Mouse (Mus musculus): Measurements from ENCODE around the gene Hspa8. TPM values are rescaled to one million over a fixed set of nuclear protein-coding genes. Genes with fewer than 3 reads are reported as not detected.
A peak's percentile ranks its signal among the peaks of the same experiment; 100 is the strongest.

The Hspa8 gene
- polyA plus RNA-seq, 1 experiment from 2014 or later: 2,119 TPM

DNA sequence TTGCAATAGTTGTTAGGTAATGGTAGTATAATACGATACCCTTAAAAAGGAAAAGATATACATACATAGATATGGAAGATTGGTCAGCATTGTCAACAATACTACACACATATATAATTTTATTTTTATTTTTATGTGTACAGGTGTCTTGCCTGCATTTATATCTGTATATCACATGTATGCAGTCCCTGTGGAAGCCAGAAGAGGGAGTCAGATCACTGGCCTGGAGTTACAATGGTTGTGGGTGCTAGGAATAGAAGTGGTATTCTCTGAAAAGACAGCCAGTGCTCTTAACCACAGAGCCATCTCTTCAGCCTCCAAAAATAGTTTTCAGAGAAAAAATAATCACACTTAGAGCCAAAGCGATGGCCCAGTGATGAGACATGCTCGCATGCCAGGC is 35.9 kb downstream of the Hspa8 start:
- Histone ChIP-seq H3K27me3 (ENCODE audit: control insufficient read depth, insufficient read depth, low read length) (no peaks in the 10 kb centered on the region), H3K4me2 (replicated peaks; ENCODE audit: low read depth, low read length) (no peak overlapping the region), H3K4me1 (ENCODE audit: control insufficient read depth, insufficient read depth, low read length) (no peaks in the 10 kb centered on the region), H3K36me3 (ENCODE audit: control insufficient read depth, insufficient read depth, low read length) (no peaks in the 10 kb centered on the region), H3K27ac (ENCODE audit: low read length) (no peak overlapping the region), H3K9me3 (ENCODE audit: control insufficient read depth, low read depth, low read length) (no peaks in the 10 kb centered on the region), H3K9ac (replicated peaks; ENCODE audit: low read depth, low read length) (no peak overlapping the region), H3K4me3 (ENCODE audit: low read depth, low read length) (no peak overlapping the region)
- no peak for ATAC-seq (ENCODE audit: insufficient number of reproducible peaks, insufficient read depth, low FRiP score, low read depth)
- WGBS: 83% methylated on average over 3 of the region's 3 CpGs

DNA sequence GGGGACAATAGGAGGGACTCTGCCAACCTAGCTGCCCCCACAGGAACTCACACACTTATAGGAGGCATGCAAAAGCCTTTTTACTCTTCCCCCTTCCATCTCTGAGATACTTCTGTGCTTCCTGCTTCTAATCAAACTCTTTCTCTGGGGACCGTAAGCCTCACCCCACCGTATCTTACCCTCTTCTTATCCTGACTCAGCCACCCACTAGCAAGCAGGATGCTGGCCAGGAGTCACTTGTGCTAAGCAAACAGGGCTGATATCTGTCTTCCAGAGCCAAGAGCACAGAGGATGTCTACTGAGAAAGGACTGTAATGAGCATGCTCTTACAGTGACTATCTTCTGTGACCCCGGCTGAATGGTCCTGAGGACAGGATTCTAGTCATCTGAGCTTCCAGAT is 38.9 kb downstream of the Hspa8 start:
- no peaks in the 10 kb centered on the region for H3K36me3 ChIP-seq (ENCODE audit: control insufficient read depth, insufficient read depth, low read length)

DNA sequence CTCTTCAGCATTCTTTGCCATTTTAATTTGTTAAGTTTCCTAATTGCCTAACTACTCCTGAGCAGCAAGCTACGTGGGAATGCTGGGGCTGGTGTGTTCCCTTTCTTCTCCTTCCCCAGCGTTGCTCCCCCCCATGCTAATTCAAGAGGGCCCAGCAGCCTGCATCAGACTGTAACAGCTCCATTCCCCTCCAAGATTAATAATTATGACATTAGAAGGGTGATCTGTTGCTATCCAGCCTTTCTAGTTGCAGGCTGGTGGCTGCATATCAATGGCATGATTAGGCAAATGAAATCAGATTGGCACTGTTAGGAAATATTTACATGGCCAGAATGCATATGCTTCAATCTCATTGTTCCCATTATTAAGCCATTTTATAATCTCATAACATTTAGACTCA is 50.7 kb downstream of the Hspa8 start:
- WGBS: 55% methylated on average over 2 of the region's 2 CpGs
- Histone ChIP-seq H3K4me2 (replicated peaks; ENCODE audit: low read depth, low read length) (no peak overlapping the region), H3K4me1 (ENCODE audit: control insufficient read depth, insufficient read depth, low read length) (no peaks in the 10 kb centered on the region), H3K27me3 (ENCODE audit: control insufficient read depth, insufficient read depth, low read length) (no peaks in the 10 kb centered on the region), H3K27ac (ENCODE audit: low read length) (no peak overlapping the region), H3K9ac (replicated peaks; ENCODE audit: low read depth, low read length) (no peak overlapping the region), H3K4me3 (ENCODE audit: low read depth, low read length) (no peak overlapping the region), H3K9me3 (ENCODE audit: control insufficient read depth, low read depth, low read length) (no peaks in the 10 kb centered on the region), H3K36me3 (ENCODE audit: control insufficient read depth, insufficient read depth, low read length) (no peaks in the 10 kb centered on the region)
- no peak for ATAC-seq (ENCODE audit: insufficient number of reproducible peaks, insufficient read depth, low FRiP score, low read depth)

More for the DNA sequence above, 38.9 kb downstream of the Hspa8 start:
- WGBS: 69% methylated on average over 3 of the region's 3 CpGs
- H3K27ac ChIP-seq (ENCODE audit: low read length): no peak overlapping the region
- no peaks in the 10 kb centered on the region for H3K4me1 ChIP-seq (ENCODE audit: control insufficient read depth, insufficient read depth, low read length)
- H3K9ac ChIP-seq (replicated peaks; ENCODE audit: low read depth, low read length): no peak overlapping the region
- no peak overlapping the region for H3K4me3 ChIP-seq (ENCODE audit: low read depth, low read length)
- H3K4me2 ChIP-seq (replicated peaks; ENCODE audit: low read depth, low read length): no peak overlapping the region
- no peak for ATAC-seq (ENCODE audit: insufficient number of reproducible peaks, insufficient read depth, low FRiP score, low read depth)
- no peaks in the 10 kb centered on the region for H3K9me3 ChIP-seq (ENCODE audit: control insufficient read depth, low read depth, low read length)
- no peaks in the 10 kb centered on the region for H3K27me3 ChIP-seq (ENCODE audit: control insufficient read depth, insufficient read depth, low read length)

DNA sequence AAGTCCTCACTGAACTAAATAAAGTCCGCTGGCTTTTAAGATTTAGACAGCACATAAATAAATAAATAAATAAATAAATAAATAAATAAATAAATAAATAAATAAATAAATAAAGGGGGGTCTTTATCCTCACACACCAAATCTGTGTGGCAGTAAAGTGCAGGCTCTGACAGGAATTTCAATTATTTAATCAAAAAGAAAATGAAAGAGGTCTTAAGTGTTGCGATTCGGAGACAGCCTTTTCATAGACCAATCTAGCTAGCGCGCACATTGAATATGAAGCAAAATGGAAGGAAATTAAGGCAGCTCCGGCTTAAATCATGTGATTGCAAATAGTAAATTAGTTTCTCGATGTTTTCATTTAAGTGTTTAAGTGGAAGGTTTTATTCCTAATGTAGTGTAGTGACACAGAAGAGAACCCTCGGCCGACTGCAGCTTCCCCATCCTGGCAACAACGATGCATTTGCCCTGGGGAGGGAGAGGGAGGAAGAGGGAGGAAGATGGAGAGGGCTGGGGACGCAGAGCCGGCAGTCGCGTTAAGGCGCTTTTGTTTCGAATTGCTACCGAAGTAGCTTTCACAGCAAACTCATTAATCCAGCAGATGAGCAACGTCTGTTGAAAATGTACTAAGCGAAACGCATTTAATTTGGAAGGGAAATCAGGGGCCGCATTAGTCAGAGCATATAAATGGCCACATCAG is 57.8 kb downstream of the Hspa8 start:
- WGBS: 11% methylated on average over 21 of the region's 21 CpGs
- peaks cover 6% of the 10 kb centered on the region; the same call in 1 of the 2 replicates for H3K27me3 ChIP-seq (ENCODE audit: control insufficient read depth, insufficient read depth, low read length)
- no peaks in the 10 kb centered on the region for H3K36me3 ChIP-seq (ENCODE audit: control insufficient read depth, insufficient read depth, low read length)
- peak overlapping the region; percentile 33 for H3K4me2 ChIP-seq (replicated peaks; ENCODE audit: low read depth, low read length)
- H3K27ac ChIP-seq (ENCODE audit: low read length): no peak overlapping the region
- H3K9ac ChIP-seq (replicated peaks; ENCODE audit: low read depth, low read length): no peak overlapping the region
- peak overlapping the region; percentile 14 for H3K4me3 ChIP-seq (ENCODE audit: low read depth, low read length)
- ATAC-seq (ENCODE audit: insufficient number of reproducible peaks, insufficient read depth, low FRiP score, low read depth): no peak
- H3K4me1 ChIP-seq (ENCODE audit: control insufficient read depth, insufficient read depth, low read length): no peaks in the 10 kb centered on the region
- H3K9me3 ChIP-seq (ENCODE audit: control insufficient read depth, low read depth, low read length): no peaks in the 10 kb centered on the region

DNA sequence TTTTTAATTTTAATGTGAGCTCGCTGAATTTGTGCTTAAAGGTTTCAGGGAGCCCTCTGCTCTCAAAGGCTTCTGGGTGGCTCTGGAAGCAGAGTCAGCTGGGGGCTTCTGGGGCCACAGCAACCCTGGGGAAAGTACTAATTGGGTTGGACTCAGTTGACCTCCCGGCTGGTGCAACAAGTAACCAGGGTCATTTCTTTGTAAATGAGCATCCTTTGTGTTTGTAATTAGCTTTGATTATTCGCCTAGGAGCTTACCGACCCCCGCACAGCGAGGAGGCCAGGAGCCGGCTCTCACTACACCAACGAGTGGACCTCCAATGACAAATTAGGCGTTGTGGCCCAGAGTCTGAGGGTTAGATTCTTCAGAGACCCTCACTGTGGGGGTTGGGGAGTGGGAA is 58.4 kb downstream of the Hspa8 start:
- Histone ChIP-seq H3K4me2 (replicated peaks; ENCODE audit: low read depth, low read length) (peak overlapping the region; percentile 33; the same call in 1 of the 2 replicates), H3K4me3 (ENCODE audit: low read depth, low read length) (peak overlapping the region; percentile 14), H3K9ac (replicated peaks; ENCODE audit: low read depth, low read length) (no peak overlapping the region), H3K27me3 (ENCODE audit: control insufficient read depth, insufficient read depth, low read length) (peaks cover 6% of the 10 kb centered on the region; the same call in 1 of the 2 replicates), H3K9me3 (ENCODE audit: control insufficient read depth, low read depth, low read length) (no peaks in the 10 kb centered on the region), H3K36me3 (ENCODE audit: control insufficient read depth, insufficient read depth, low read length) (no peaks in the 10 kb centered on the region), H3K4me1 (ENCODE audit: control insufficient read depth, insufficient read depth, low read length) (no peaks in the 10 kb centered on the region), H3K27ac (ENCODE audit: low read length) (no peak overlapping the region)
- 9% methylated on average over 9 of the region's 9 CpGs for WGBS
- no peak for ATAC-seq (ENCODE audit: insufficient number of reproducible peaks, insufficient read depth, low FRiP score, low read depth)

Other genes with a start within 250 kb of the Hspa8 start
- not detected in 2 replicates for gene Gm21915, start 130.4 kb upstream of the Hspa8 start, polyA plus RNA-seq (2014; fragmentation: Nextera tagmentation; extraction: Ambion mirVana)
- 40.9 and 42.9 TPM in 2 replicates for gene Clmp, start 115.0 kb upstream of the Hspa8 start, polyA plus RNA-seq (2014; fragmentation: Nextera tagmentation; extraction: Ambion mirVana)
- gene Bsx, start 73.1 kb downstream of the Hspa8 start, polyA plus RNA-seq (2014; fragmentation: Nextera tagmentation; extraction: Ambion mirVana): 0.07 TPM in 1 of 2 replicates, not detected in the other
- gene Jhy, start 163.1 kb downstream of the Hspa8 start, polyA plus RNA-seq (2014; fragmentation: Nextera tagmentation; extraction: Ambion mirVana): 0.20 TPM in 1 of 2 replicates, not detected in the other
- 0.27 TPM in 1 of 2 replicates, not detected in the other for gene Crtam, start 203.6 kb downstream of the Hspa8 start, polyA plus RNA-seq (2014; fragmentation: Nextera tagmentation; extraction: Ambion mirVana)

Measured in stomach, embryonic 14.5 days (tissue).